7 mouse cellular contexts compared by ENCODE assay signal in genomic region chr13:55622156-55622648, GRCm38 (mm10). TPM values are rescaled to one million over a fixed set of nuclear protein-coding genes. Genes with fewer than 3 reads are reported as not detected.
DNase-seq lines count a peak whose midpoint lies in the region; ATAC-seq and TF ChIP-seq lines count a peak whose summit lies in the region.
"Not testable (repeated sequence)": the region's sequence is repeated elsewhere in the genome, so short reads cannot be mapped to it uniquely, and the experiment has no call there.

No protein-coding gene starts in this region.

- not testable (repeated sequence) for H3K4me1 ChIP-seq in bone marrow, adult 2 months (ENCODE audit: control insufficient read depth, insufficient read depth, low read length); lung, embryonic 16.5 days (replicated peaks; ENCODE audit: control insufficient read depth, insufficient read depth, low read length); neural tube, embryonic 11.5 days (ENCODE audit: control insufficient read depth, insufficient read depth, low read length)
- peaks cover 24% of the 10 kb centered on the region for H3K4me1 ChIP-seq in forebrain, embryonic 10.5 days
- peaks cover 3 to 13% of the 10 kb centered on the region in 2 experiments; a peak in 3 of 4 replicates for H3K4me1 ChIP-seq in heart, embryonic 14.5 days (ENCODE audit: control insufficient read depth in 2 of 2, insufficient read depth in 2 of 2, low read length in 2 of 2)
- peaks cover 11% of the 10 kb centered on the region for H3K4me1 ChIP-seq in intestine, embryonic 15.5 days (replicated peaks)
- peaks cover 22% of the 10 kb centered on the region for H3K4me1 ChIP-seq in limb, embryonic 12.5 days (replicated peaks)

- H3K9ac ChIP-seq in heart, embryonic 14.5 days (ENCODE audit: low read length): peak overlapping the region; percentile 88
- peak overlapping the region; percentile 87 for H3K9ac ChIP-seq in intestine, embryonic 15.5 days
- H3K9ac ChIP-seq in limb, embryonic 12.5 days (replicated peaks): peak overlapping the region; percentile 83
- H3K9ac ChIP-seq in lung, embryonic 16.5 days (ENCODE audit: low read length): peak overlapping the region; percentile 94
- peak overlapping the region; percentile 89 for H3K9ac ChIP-seq in neural tube, embryonic 11.5 days (ENCODE audit: low read length)

- H3K27ac ChIP-seq in bone marrow, adult 2 months (ENCODE audit: control insufficient read depth, insufficient read depth, low read depth, low read length, poor library complexity); lung, embryonic 16.5 days (ENCODE audit: low read length): not testable (repeated sequence)
- peak overlapping the region; percentile 94 for H3K27ac ChIP-seq in forebrain, embryonic 10.5 days
- H3K27ac ChIP-seq in heart, embryonic 14.5 days (replicated peaks in 1 of 2; ENCODE audit: control insufficient read depth in 1 of 2, insufficient read depth in 1 of 2, low read depth in 2 of 2, low read length in 2 of 2): peak overlapping the region; percentile 82 to 84
- peak overlapping the region; percentile 84 for H3K27ac ChIP-seq in intestine, embryonic 15.5 days
- peak overlapping the region; percentile 87 for H3K27ac ChIP-seq in limb, embryonic 12.5 days
- peak overlapping the region; percentile 78 for H3K27ac ChIP-seq in neural tube, embryonic 11.5 days (ENCODE audit: low read depth, low read length)

- H3K27me3 ChIP-seq in forebrain, embryonic 10.5 days (ENCODE audit: poor library complexity, severe bottlenecking); heart, embryonic 14.5 days (ENCODE audit: control insufficient read depth, insufficient read depth, low read length); intestine, embryonic 15.5 days (replicated peaks); limb, embryonic 12.5 days; lung, embryonic 16.5 days (ENCODE audit: control insufficient read depth, insufficient read depth, low read depth, low read length); neural tube, embryonic 11.5 days (ENCODE audit: control insufficient read depth, insufficient read depth, low read length): not testable (repeated sequence)

- not testable (repeated sequence) for ATAC-seq in heart, embryonic 14.5 days (ENCODE audit: insufficient number of reproducible peaks, insufficient read depth, low FRiP score, low read depth); intestine, embryonic 15.5 days; limb, embryonic 12.5 days (ENCODE audit: insufficient number of reproducible peaks, insufficient read depth, low FRiP score, low TSS enrichment, low read depth); lung, embryonic 16.5 days (ENCODE audit: low read depth); neural tube, embryonic 11.5 days (ENCODE audit: insufficient read depth, low FRiP score, low TSS enrichment)

- peaks cover 26% of the 10 kb centered on the region for H3K36me3 ChIP-seq in forebrain, embryonic 10.5 days (replicated peaks)
- H3K36me3 ChIP-seq in heart, embryonic 14.5 days (ENCODE audit: control insufficient read depth, insufficient read depth, low read length): peaks cover 22% of the 10 kb centered on the region
- H3K36me3 ChIP-seq in intestine, embryonic 15.5 days; lung, embryonic 16.5 days (ENCODE audit: control insufficient read depth, insufficient read depth, low read length); neural tube, embryonic 11.5 days (ENCODE audit: control insufficient read depth, insufficient read depth, low read length): not testable (repeated sequence)
- H3K36me3 ChIP-seq in limb, embryonic 12.5 days: peaks cover 20% of the 10 kb centered on the region

- H3K9me3 ChIP-seq in forebrain, embryonic 10.5 days; heart, embryonic 14.5 days (ENCODE audit: control insufficient read depth, low read length); intestine, embryonic 15.5 days; limb, embryonic 12.5 days; lung, embryonic 16.5 days (ENCODE audit: control insufficient read depth, low read length); neural tube, embryonic 11.5 days (ENCODE audit: control insufficient read depth, low read length): not testable (repeated sequence)

- TF ChIP-seq CTCF in bone marrow, adult 2 months (IDR thresholded peaks at IDR 0.05; ENCODE audit: control insufficient read depth, insufficient read depth, low read length): not testable (repeated sequence)

- H3K4me2 ChIP-seq in heart, embryonic 14.5 days (ENCODE audit: low read length): peak overlapping the region; percentile 93
- H3K4me2 ChIP-seq in intestine, embryonic 15.5 days (replicated peaks): peak overlapping the region; percentile 71
- H3K4me2 ChIP-seq in limb, embryonic 12.5 days: peak overlapping the region; percentile 83
- H3K4me2 ChIP-seq in lung, embryonic 16.5 days (ENCODE audit: low read depth, low read length): peak overlapping the region; percentile 78
- H3K4me2 ChIP-seq in neural tube, embryonic 11.5 days (ENCODE audit: low read depth): peak overlapping the region; percentile 71

- 0 out of 2 replicates have a peak, but pooled peaks have one; percentile 9 for TF ChIP-seq POLR2A in bone marrow, adult 2 months (IDR thresholded peaks at IDR 0.05; ENCODE audit: borderline replicate concordance, control insufficient read depth, low read depth, low read length)

- not testable (repeated sequence) for DNase-seq in forebrain, embryonic 10.5 days (ENCODE audit: extremely low spot score, low spot score); neural tube, embryonic 11.5 days (ENCODE audit: low spot score)

- 3% methylated on average over 20 of the region's 20 CpGs for WGBS in bone marrow, adult 2 months
- WGBS in forebrain, embryonic 10.5 days: 28% methylated on average over 20 of the region's 20 CpGs
- WGBS in heart, embryonic 14.5 days: 16% methylated on average over 20 of the region's 20 CpGs
- WGBS in intestine, embryonic 15.5 days: 17% methylated on average over 20 of the region's 20 CpGs
- WGBS in limb, embryonic 12.5 days: 29% methylated on average over 20 of the region's 20 CpGs
- WGBS in lung, embryonic 16.5 days: 16% methylated on average over 20 of the region's 20 CpGs
- WGBS in neural tube, embryonic 11.5 days: 28% methylated on average over 20 of the region's 20 CpGs

- peak overlapping the region; percentile 74 for H3K4me3 ChIP-seq in bone marrow, adult 2 months (replicated peaks; ENCODE audit: control insufficient read depth, low read depth, low read length)
- peak overlapping the region; percentile 66 for H3K4me3 ChIP-seq in forebrain, embryonic 10.5 days
- peak overlapping the region; percentile 70 to 93 for H3K4me3 ChIP-seq in heart, embryonic 14.5 days (ENCODE audit: control insufficient read depth in 1 of 2, insufficient read depth in 1 of 2, low read depth in 1 of 2, low read length in 2 of 2)
- H3K4me3 ChIP-seq in intestine, embryonic 15.5 days (replicated peaks): peak overlapping the region; percentile 91
- peak overlapping the region; percentile 78 for H3K4me3 ChIP-seq in limb, embryonic 12.5 days (replicated peaks)
- peak overlapping the region; percentile 94 for H3K4me3 ChIP-seq in lung, embryonic 16.5 days (ENCODE audit: low read length)
- peak overlapping the region; percentile 70 for H3K4me3 ChIP-seq in neural tube, embryonic 11.5 days (ENCODE audit: low read depth, low read length)

RNA-seq across cellular contexts. Expression of gene Caml, which starts 0.6 kb away (rescaled TPM):
- polyA plus RNA-seq in bone marrow, adult 2 months (2011; ENCODE audit: insufficient read depth, insufficient read length, low replicate concordance, missing spikeins): 26.9 TPM in 2 replicates
- polyA plus RNA-seq in forebrain, embryonic 10.5 days (2016; fragmentation: Nextera tagmentation; extraction: Ambion mirVana): 51.6 and 54.5 TPM in 2 replicates
- polyA plus RNA-seq in heart, embryonic 14.5 days (2014; fragmentation: Nextera tagmentation; extraction: Ambion mirVana): 35.3 and 41.2 TPM in 2 replicates
- polyA plus RNA-seq in intestine, embryonic 15.5 days (2015; fragmentation: Nextera tagmentation; extraction: Ambion mirVana): 41.6 and 46.9 TPM in 2 replicates
- 59.1 and 60.5 TPM in 2 replicates for polyA plus RNA-seq in limb, embryonic 12.5 days (2016; fragmentation: Nextera tagmentation; extraction: Ambion mirVana)
- 57.7 and 58.2 TPM in 2 replicates for polyA plus RNA-seq in lung, embryonic 16.5 days (2015; fragmentation: Nextera tagmentation; extraction: Ambion mirVana)
- polyA plus RNA-seq in neural tube, embryonic 11.5 days (2014; fragmentation: Nextera tagmentation; extraction: Ambion mirVana): 68.0 and 69.2 TPM in 2 replicates

RNA-seq across cellular contexts. Expression of gene Ddx46, which starts 12.6 kb away (rescaled TPM):
- polyA plus RNA-seq in bone marrow, adult 2 months (2011; ENCODE audit: insufficient read depth, insufficient read length, low replicate concordance, missing spikeins): 33.6 and 56.7 TPM in 2 replicates
- 44.1 and 48.0 TPM in 2 replicates for polyA plus RNA-seq in forebrain, embryonic 10.5 days (2016; fragmentation: Nextera tagmentation; extraction: Ambion mirVana)
- 22.0 and 22.8 TPM in 2 replicates for polyA plus RNA-seq in heart, embryonic 14.5 days (2014; fragmentation: Nextera tagmentation; extraction: Ambion mirVana)
- polyA plus RNA-seq in intestine, embryonic 15.5 days (2015; fragmentation: Nextera tagmentation; extraction: Ambion mirVana): 31.4 and 31.5 TPM in 2 replicates
- 45.1 and 45.3 TPM in 2 replicates for polyA plus RNA-seq in limb, embryonic 12.5 days (2016; fragmentation: Nextera tagmentation; extraction: Ambion mirVana)
- polyA plus RNA-seq in lung, embryonic 16.5 days (2015; fragmentation: Nextera tagmentation; extraction: Ambion mirVana): 28.5 and 33.9 TPM in 2 replicates
- polyA plus RNA-seq in neural tube, embryonic 11.5 days (2014; fragmentation: Nextera tagmentation; extraction: Ambion mirVana): 52.9 and 53.4 TPM in 2 replicates

RNA-seq across cellular contexts. Expression of gene B4galt7, which starts 22.5 kb away (rescaled TPM):
- 7.4 and 10.9 TPM in 2 replicates for polyA plus RNA-seq in bone marrow, adult 2 months (2011; ENCODE audit: insufficient read depth, insufficient read length, low replicate concordance, missing spikeins)
- polyA plus RNA-seq in forebrain, embryonic 10.5 days (2016; fragmentation: Nextera tagmentation; extraction: Ambion mirVana): 26.6 and 28.9 TPM in 2 replicates
- 16.4 and 17.2 TPM in 2 replicates for polyA plus RNA-seq in heart, embryonic 14.5 days (2014; fragmentation: Nextera tagmentation; extraction: Ambion mirVana)
- polyA plus RNA-seq in intestine, embryonic 15.5 days (2015; fragmentation: Nextera tagmentation; extraction: Ambion mirVana): 21.7 and 23.2 TPM in 2 replicates
- polyA plus RNA-seq in limb, embryonic 12.5 days (2016; fragmentation: Nextera tagmentation; extraction: Ambion mirVana): 31.5 and 34.7 TPM in 2 replicates
- 22.8 and 25.0 TPM in 2 replicates for polyA plus RNA-seq in lung, embryonic 16.5 days (2015; fragmentation: Nextera tagmentation; extraction: Ambion mirVana)
- 21.7 and 22.0 TPM in 2 replicates for polyA plus RNA-seq in neural tube, embryonic 11.5 days (2014; fragmentation: Nextera tagmentation; extraction: Ambion mirVana)

RNA-seq across cellular contexts. Expression of gene Tmed9, which starts 48.7 kb away (rescaled TPM):
- polyA plus RNA-seq in bone marrow, adult 2 months (2011; ENCODE audit: insufficient read depth, insufficient read length, low replicate concordance, missing spikeins): 35.1 and 73.6 TPM in 2 replicates
- polyA plus RNA-seq in forebrain, embryonic 10.5 days (2016; fragmentation: Nextera tagmentation; extraction: Ambion mirVana): 129 and 141 TPM in 2 replicates
- 35.0 and 58.4 TPM in 2 replicates for polyA plus RNA-seq in heart, embryonic 14.5 days (2014; fragmentation: Nextera tagmentation; extraction: Ambion mirVana)
- 110 and 122 TPM in 2 replicates for polyA plus RNA-seq in intestine, embryonic 15.5 days (2015; fragmentation: Nextera tagmentation; extraction: Ambion mirVana)
- 122 and 133 TPM in 2 replicates for polyA plus RNA-seq in limb, embryonic 12.5 days (2016; fragmentation: Nextera tagmentation; extraction: Ambion mirVana)
- 156 and 180 TPM in 2 replicates for polyA plus RNA-seq in lung, embryonic 16.5 days (2015; fragmentation: Nextera tagmentation; extraction: Ambion mirVana)
- polyA plus RNA-seq in neural tube, embryonic 11.5 days (2014; fragmentation: Nextera tagmentation; extraction: Ambion mirVana): 51.6 and 59.0 TPM in 2 replicates

RNA-seq across cellular contexts. Expression of gene Fam193b, which starts 51.3 kb away (rescaled TPM):
- 104 and 152 TPM in 2 replicates for polyA plus RNA-seq in bone marrow, adult 2 months (2011; ENCODE audit: insufficient read depth, insufficient read length, low replicate concordance, missing spikeins)
- polyA plus RNA-seq in forebrain, embryonic 10.5 days (2016; fragmentation: Nextera tagmentation; extraction: Ambion mirVana): 55.6 and 57.8 TPM in 2 replicates
- 16.8 and 19.5 TPM in 2 replicates for polyA plus RNA-seq in heart, embryonic 14.5 days (2014; fragmentation: Nextera tagmentation; extraction: Ambion mirVana)
- polyA plus RNA-seq in intestine, embryonic 15.5 days (2015; fragmentation: Nextera tagmentation; extraction: Ambion mirVana): 22.9 and 23.5 TPM in 2 replicates
- polyA plus RNA-seq in limb, embryonic 12.5 days (2016; fragmentation: Nextera tagmentation; extraction: Ambion mirVana): 65.1 and 69.4 TPM in 2 replicates
- 34.0 and 36.4 TPM in 2 replicates for polyA plus RNA-seq in lung, embryonic 16.5 days (2015; fragmentation: Nextera tagmentation; extraction: Ambion mirVana)
- polyA plus RNA-seq in neural tube, embryonic 11.5 days (2014; fragmentation: Nextera tagmentation; extraction: Ambion mirVana): 44.6 and 51.0 TPM in 2 replicates
